Mouse (Mus musculus) hindbrain, embryonic 13.5 days (tissue): ENCODE measurements around the gene Ralb. TPM values are rescaled to one million over a fixed set of nuclear protein-coding genes. Genes with fewer than 3 reads are reported as not detected.

Source experiments
- ATAC-seq: fragments of 200-750 bp; cut with Nextera tagmentation; 2 replicates; pipeline ENCODE4 v1.8.0; 2017; ENCODE audit warnings: moderate TSS enrichment; ENCODE audit not compliant: low FRiP score
- H3K27ac ChIP-seq: fragments of 300-500 bp; sonication (generic); 2 replicates; pipeline ENCODE4 v1.5.1; 2015; ENCODE audit warnings: inconsistent platforms, mild to moderate bottlenecking, moderate library complexity
- H3K27me3 ChIP-seq: fragments of 300-500 bp; sonication (generic); 2 replicates; pipeline ENCODE4 v1.6.1; 2015; ENCODE audit warnings: mild to moderate bottlenecking, inconsistent platforms
- H3K36me3 ChIP-seq: fragments of 300-500 bp; sonication (generic); 2 replicates; pipeline ENCODE4 v1.6.1; 2015; ENCODE audit warnings: mild to moderate bottlenecking, inconsistent platforms
- H3K4me1 ChIP-seq: fragments of 300-500 bp; sonication (generic); replicated peaks from 2 replicates; pipeline ENCODE4 v1.6.1; 2015; ENCODE audit warnings: inconsistent platforms
- H3K4me2 ChIP-seq: fragments of 300-500 bp; sonication (generic); 2 replicates; pipeline ENCODE4 v1.6.1; 2015; ENCODE audit warnings: inconsistent platforms, mild to moderate bottlenecking, moderate library complexity
- H3K4me3 ChIP-seq: fragments of 300-500 bp; sonication (generic); 2 replicates; pipeline ENCODE4 v1.5.1; 2015; ENCODE audit warnings: mild to moderate bottlenecking, inconsistent platforms
- H3K9ac ChIP-seq: fragments of 300-500 bp; sonication (generic); 2 replicates; pipeline ENCODE4 v1.6.1; 2015; ENCODE audit warnings: mild to moderate bottlenecking, inconsistent platforms
- H3K9me3 ChIP-seq: fragments of 300-500 bp; sonication (generic); 2 replicates; pipeline ENCODE4 v1.6.1; 2016; ENCODE audit warnings: inconsistent platforms
- WGBS: fragments of 180-500 bp; shearing (Covaris S2); methylation state at CpG from one replicate; pipeline ENCODE4 v1.1.7; 2015; 5-methylcytosine and 5-hydroxymethylcytosine counted together
- polyA plus RNA-seq: library from polyadenylated mRNA; unstranded; fragments of >200 nt; fragmentation: Nextera tagmentation; extraction: Ambion mirVana; gene quantifications from 2 replicates; pipeline ENCODE4 v1.2.1, GENCODE M21; 2015

Ralb gene
- polyA plus RNA-seq, 1 experiment from 2014 or later, result 67.3 TPM

DNA sequence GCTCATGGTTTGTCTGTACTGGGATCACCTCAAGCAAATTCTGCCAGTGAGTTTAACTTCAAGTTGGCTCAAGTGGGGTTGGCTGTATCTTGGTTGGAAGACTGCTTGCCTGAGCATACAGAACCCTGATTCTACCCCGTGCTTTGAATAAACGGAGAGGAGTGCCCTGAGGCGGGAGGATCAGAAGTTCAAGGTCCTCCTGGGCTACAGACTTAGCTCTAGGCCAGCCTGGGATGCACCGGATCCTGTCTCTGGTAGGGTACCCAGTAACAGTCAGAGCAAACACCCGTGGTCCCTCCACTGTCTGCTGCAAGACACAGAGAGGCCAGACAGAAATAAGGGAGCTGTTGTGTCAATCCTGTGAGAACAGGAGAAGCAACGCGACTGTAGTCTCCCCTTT is 17.1 kb upstream of the Ralb start:
- Histone ChIP-seq H3K4me2 (no peak overlapping the region), H3K4me3 (no peak overlapping the region), H3K36me3 (no peaks in the 10 kb centered on the region; the same call in 1 of the 2 replicates), H3K9me3 (no peaks in the 10 kb centered on the region), H3K27ac (no peak overlapping the region), H3K9ac (no peak overlapping the region), H3K27me3 (no peaks in the 10 kb centered on the region), H3K4me1 (peaks cover 20% of the 10 kb centered on the region)
- WGBS, result 87% methylated on average over 7 of the region's 7 CpGs
- no peak for ATAC-seq

DNA sequence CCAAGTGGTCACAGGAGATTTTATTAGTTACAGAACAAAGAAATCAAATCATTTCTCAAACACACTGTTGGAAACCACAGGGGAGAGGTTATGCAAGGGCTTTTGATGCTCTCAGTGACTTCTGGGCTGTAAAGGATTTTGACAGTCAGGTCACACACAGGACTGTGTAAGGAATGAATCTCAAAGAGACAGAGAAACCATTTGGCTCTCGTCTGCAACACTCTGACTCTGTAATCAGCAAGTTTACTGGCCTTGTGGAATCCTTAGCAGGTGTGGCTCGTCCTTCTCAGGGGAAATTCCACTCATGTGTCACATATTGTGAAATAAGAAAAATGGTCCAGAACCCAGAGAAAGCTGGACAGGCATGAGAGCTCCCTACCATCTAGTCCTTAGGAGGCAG is 16.4 kb upstream of the Ralb start:
- no peak overlapping the region for H3K4me3 ChIP-seq
- 41% methylated on average over 2 of the region's 2 CpGs for WGBS
- peaks cover 15% of the 10 kb centered on the region for H3K4me1 ChIP-seq
- no peaks in the 10 kb centered on the region for H3K9me3 ChIP-seq
- H3K9ac ChIP-seq, result 0 out of 2 replicates have a peak overlapping the region, but pooled peaks have one; percentile 6
- no peak for ATAC-seq
- no peak overlapping the region for H3K27ac ChIP-seq
- no peak overlapping the region for H3K4me2 ChIP-seq
- no peaks in the 10 kb centered on the region for H3K27me3 ChIP-seq
- H3K36me3 ChIP-seq, result no peaks in the 10 kb centered on the region

DNA sequence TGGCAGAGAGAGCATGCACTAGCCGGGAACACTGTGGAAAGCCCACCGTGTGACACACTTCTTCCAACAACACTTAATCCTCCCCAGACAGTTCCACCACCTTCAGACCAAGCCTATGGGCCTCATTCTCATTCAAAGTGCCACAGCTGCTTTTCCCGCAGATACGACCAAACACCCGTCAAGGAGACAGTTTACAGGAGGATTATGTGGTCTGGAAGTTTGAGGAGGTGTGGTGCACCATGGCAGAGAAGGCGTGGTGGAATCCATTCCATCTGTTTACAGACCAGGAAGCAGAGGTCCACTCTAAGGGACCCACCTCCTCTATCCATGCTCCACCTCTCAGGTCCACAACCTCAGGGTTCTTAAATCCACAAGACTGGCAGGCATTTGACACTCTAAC is 14.7 kb upstream of the Ralb start:
- Histone ChIP-seq H3K9me3 (no peaks in the 10 kb centered on the region), H3K4me3 (no peak overlapping the region), H3K27me3 (no peaks in the 10 kb centered on the region), H3K27ac (no peak overlapping the region), H3K9ac (no peak overlapping the region), H3K4me1 (peaks cover 2% of the 10 kb centered on the region), H3K4me2 (no peak overlapping the region), H3K36me3 (no peaks in the 10 kb centered on the region)
- 89% methylated on average over 6 of the region's 6 CpGs for WGBS
- no peak for ATAC-seq

DNA sequence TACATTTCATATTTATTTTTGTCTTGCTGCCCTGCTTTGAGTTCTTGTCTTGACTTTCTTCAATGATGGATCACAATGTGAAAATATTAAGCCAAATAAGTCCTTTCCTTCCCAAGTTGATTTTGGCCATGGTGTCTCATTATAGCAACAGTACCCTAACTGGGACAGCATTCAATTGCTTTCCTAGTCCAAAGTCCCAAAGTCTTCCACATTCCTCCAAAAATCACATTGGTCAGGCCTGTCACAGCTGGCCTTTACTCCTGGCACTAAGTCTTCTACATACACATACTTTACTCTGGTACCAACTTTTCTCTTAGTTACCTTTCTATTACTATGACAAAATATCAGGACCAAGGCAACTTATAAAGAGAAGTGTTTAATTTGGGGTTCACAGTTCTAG is 14.2 kb upstream of the Ralb start:
- H3K9ac ChIP-seq, result no peak overlapping the region
- H3K4me2 ChIP-seq, result no peak overlapping the region
- no peak overlapping the region for H3K27ac ChIP-seq
- no peaks in the 10 kb centered on the region for H3K27me3 ChIP-seq
- no peaks in the 10 kb centered on the region; the same call in none of the 2 replicates for H3K4me1 ChIP-seq
- H3K4me3 ChIP-seq, result no peak overlapping the region
- H3K36me3 ChIP-seq, result no peaks in the 10 kb centered on the region
- no peak for ATAC-seq
- no peaks in the 10 kb centered on the region for H3K9me3 ChIP-seq

DNA sequence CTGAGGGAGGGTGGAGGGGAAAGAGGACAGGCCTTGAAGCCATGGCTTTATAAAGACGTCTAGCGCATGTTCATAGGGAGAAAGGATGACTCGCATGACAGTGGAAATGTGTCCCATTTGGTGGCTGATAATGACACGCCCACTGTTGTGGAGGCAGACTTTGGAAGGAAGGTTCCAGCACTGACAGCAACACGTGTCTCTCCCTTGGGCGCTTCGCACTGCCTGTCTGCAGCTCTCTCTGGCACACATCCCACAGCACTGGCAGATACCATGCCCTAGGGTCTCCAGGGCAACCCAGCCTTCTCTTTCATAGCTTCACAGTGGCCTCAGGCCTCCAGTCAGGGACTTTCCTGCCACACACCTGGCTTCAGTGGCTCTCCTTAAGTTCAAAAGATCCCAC is 13.5 kb upstream of the Ralb start:
- H3K9me3 ChIP-seq, result no peaks in the 10 kb centered on the region
- H3K36me3 ChIP-seq, result no peaks in the 10 kb centered on the region
- no peaks in the 10 kb centered on the region; the same call in none of the 2 replicates for H3K4me1 ChIP-seq
- no peak overlapping the region for H3K4me2 ChIP-seq
- H3K27me3 ChIP-seq, result no peaks in the 10 kb centered on the region
- ATAC-seq, result no peak
- H3K27ac ChIP-seq, result no peak overlapping the region
- no peak overlapping the region for H3K4me3 ChIP-seq
- H3K9ac ChIP-seq, result no peak overlapping the region
- 72% methylated on average over 7 of the region's 7 CpGs for WGBS

DNA sequence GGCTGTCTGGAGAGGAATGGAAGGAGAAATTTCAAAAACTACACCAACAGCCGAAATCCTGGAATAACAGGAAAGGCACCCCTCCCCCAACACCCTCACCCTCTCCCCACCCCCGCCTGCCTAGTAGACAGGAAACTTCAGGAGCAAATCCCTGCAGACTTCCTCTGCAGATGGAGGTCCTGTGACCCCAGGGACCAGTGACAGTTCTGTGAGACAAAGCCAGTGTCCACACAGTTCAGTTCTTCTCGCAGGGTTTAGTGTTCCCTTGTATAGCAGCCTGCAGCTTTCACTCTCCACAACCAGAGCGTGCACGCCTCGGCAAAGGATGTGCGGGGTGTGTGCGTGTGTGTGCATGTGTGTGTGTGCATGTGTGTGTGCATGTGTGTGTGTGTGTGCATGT is 6.3 kb upstream of the Ralb start:
- peaks cover 12% of the 10 kb centered on the region for H3K4me1 ChIP-seq
- no peak overlapping the region for H3K4me3 ChIP-seq
- peaks cover 21% of the 10 kb centered on the region; the same call in 1 of the 2 replicates for H3K27me3 ChIP-seq
- no peaks in the 10 kb centered on the region for H3K36me3 ChIP-seq
- no peak for ATAC-seq
- H3K27ac ChIP-seq, result no peak overlapping the region
- H3K9ac ChIP-seq, result no peak overlapping the region
- 75% methylated on average over 8 of the region's 8 CpGs for WGBS
- no peaks in the 10 kb centered on the region for H3K9me3 ChIP-seq
- H3K4me2 ChIP-seq, result no peak overlapping the region

DNA sequence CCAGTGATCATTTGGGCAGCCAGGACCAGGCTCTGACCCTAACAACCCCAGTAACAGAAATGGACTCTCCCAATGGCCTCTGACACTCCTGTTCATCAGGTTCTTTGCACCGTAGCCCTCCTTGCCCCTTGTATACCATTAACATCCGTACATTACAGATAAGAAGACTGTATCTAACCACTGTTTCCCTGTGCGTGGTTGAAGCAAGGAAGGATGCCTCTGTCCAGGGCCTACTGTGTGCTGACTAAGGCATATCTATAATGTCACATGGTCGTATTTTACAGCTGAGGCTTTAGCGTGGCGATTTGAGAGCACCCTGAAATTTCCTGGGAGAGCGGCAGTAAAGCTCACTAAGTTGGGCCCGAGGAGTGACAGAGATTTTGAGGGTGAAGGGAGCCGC is 5.8 kb upstream of the Ralb start:
- H3K27me3 ChIP-seq, result peaks cover 25% of the 10 kb centered on the region
- no peak overlapping the region for H3K27ac ChIP-seq
- H3K4me1 ChIP-seq, result peaks cover 15% of the 10 kb centered on the region

DNA sequence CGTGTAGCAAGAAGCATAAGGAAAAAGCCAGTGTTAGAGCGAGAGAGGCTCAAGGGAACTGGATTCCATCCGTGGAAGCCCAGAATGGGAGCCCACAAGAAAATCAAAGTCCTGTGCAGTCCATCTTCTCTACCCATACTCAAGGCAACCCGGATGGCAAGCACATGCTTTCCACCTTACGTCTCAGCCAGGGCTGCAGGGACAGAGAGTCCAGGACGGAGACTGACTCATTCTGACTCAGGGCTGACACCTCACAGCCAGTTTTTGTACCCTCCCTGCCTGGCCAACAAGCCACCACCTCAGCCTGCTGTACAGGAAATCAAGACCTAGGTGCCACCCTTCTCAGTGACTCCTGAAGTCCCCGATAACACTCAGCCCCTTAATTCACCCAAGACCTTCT is 4.9 kb upstream of the Ralb start:
- 88% methylated on average over 7 of the region's 7 CpGs for WGBS
- Histone ChIP-seq H3K4me3 (no peak overlapping the region), H3K4me1 (peaks cover 21% of the 10 kb centered on the region), H3K9ac (no peak overlapping the region), H3K27me3 (peaks cover 25% of the 10 kb centered on the region), H3K9me3 (no peaks in the 10 kb centered on the region), H3K27ac (no peak overlapping the region), H3K36me3 (no peaks in the 10 kb centered on the region), H3K4me2 (no peak overlapping the region)
- no peak for ATAC-seq

More for the DNA sequence above, 5.8 kb upstream of the Ralb start:
- Histone ChIP-seq H3K9me3 (no peaks in the 10 kb centered on the region), H3K36me3 (no peaks in the 10 kb centered on the region), H3K9ac (no peak overlapping the region), H3K4me3 (no peak overlapping the region), H3K4me2 (no peak overlapping the region)
- 69% methylated on average over 9 of the region's 9 CpGs for WGBS
- ATAC-seq, result no peak

DNA sequence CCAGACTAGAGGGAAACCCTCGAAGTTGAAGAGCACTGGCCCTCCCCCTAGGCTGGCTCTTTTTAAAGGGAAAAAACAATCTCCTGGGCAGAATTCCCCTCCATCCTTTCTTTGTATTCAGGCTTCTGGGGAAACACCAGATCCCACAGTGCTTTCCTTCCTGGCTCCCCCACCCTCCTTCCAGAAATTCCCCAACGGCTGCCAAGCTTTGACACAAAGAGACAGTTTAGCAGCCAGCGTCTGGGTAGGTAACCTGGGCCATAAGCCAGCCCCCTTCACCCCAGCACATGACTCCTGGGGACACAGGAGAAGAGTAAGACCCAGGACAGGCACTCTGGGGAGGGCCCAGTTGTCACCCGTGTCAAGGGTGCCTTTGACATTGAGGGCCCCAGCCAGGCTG is 4.0 kb upstream of the Ralb start:
- Histone ChIP-seq H3K27ac (peak overlapping the region; percentile 52; the same call in 1 of the 2 replicates), H3K4me1 (peaks cover 28% of the 10 kb centered on the region), H3K36me3 (no peaks in the 10 kb centered on the region), H3K9me3 (no peaks in the 10 kb centered on the region), H3K4me2 (no peak overlapping the region), H3K27me3 (peaks cover 25% of the 10 kb centered on the region), H3K4me3 (no peak overlapping the region), H3K9ac (no peak overlapping the region)
- ATAC-seq, result no peak
- WGBS, result 46% methylated on average over 4 of the region's 4 CpGs

DNA sequence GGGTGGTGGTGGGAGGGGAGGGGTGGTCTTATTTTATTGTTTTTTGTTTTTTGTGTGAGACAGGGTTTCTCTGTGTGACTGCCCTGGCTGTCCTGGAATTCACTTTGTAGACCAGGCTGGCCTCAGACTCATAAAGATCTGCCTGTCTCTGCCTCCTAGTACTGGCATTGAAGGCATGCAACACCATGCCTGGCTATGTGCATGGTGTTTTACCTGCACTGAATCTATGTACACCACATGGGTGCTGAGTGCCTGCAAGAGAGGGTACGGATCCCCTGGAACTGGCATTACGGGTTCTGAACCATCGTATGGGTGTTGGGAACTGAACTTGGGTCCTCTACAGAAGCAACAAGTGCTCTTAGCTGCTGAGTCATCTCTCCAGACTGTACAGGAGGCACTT is 1.4 kb upstream of the Ralb start:
- WGBS, result 91% methylated on average over 3 of the region's 3 CpGs
- H3K27me3 ChIP-seq, result peaks cover 25% of the 10 kb centered on the region
- H3K4me2 ChIP-seq, result no peak overlapping the region
- H3K4me1 ChIP-seq, result peaks cover 43% of the 10 kb centered on the region
- H3K36me3 ChIP-seq, result no peaks in the 10 kb centered on the region
- no peak overlapping the region for H3K9ac ChIP-seq
- H3K9me3 ChIP-seq, result no peaks in the 10 kb centered on the region
- ATAC-seq, result no peak
- H3K27ac ChIP-seq, result no peak overlapping the region
- H3K4me3 ChIP-seq, result no peak overlapping the region

DNA sequence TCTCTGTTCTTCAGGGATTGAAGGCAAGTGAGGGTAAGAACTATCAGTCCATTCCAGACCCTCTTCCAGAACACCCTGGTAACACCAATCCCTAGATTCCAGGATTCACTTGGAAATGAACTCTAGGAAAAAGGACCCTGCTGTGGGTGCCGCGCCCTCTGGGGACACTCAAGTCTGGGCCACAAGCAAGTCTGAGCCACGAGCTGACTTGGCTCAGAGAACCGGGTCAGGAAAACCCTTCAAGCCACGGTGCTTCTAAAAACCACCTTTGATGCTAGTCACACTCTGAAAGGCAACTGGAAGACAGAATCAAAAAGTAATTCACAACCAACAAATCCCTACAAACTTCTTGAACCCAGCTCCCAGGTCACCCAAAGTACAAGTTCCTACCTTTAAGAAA is 786 bp downstream of the Ralb start:
- Histone ChIP-seq H3K27ac (no peak overlapping the region), H3K9ac (peak overlapping the region; percentile 84), H3K4me1 (peaks cover 34% of the 10 kb centered on the region), H3K4me3 (peak overlapping the region; percentile 76), H3K9me3 (no peaks in the 10 kb centered on the region), H3K27me3 (peaks cover 22% of the 10 kb centered on the region), H3K4me2 (peak overlapping the region; percentile 86), H3K36me3 (peaks cover 3% of the 10 kb centered on the region; the same call in 1 of the 2 replicates)
- no peak for ATAC-seq
- WGBS, result 31% methylated on average over 5 of the region's 5 CpGs

DNA sequence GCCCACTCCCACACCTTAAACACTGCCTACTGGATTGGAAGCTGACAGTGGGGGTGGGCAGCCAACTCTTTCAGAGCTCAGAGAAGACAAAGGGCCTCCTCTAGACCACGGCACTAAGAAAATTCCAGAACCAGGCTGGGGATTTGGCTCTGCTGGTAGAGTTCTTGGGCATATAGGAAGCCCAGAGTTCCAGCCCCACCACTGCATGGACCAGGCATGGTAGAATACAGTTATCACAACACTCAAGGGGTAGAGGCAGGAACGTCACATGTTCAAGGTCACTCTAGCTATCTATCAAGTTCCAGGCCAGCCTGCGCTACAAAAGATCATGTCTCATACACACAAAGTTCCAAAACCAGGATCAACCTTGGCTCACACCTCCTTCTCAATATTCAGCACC is 1.4 kb downstream of the Ralb start:
- WGBS, result 79% methylated on average over 3 of the region's 3 CpGs
- H3K27ac ChIP-seq, result no peak overlapping the region
- peaks cover 31% of the 10 kb centered on the region for H3K4me1 ChIP-seq
- peak overlapping the region; percentile 86 for H3K4me2 ChIP-seq
- H3K4me3 ChIP-seq, result peak overlapping the region; percentile 76
- H3K9ac ChIP-seq, result peak overlapping the region; percentile 84
- no peaks in the 10 kb centered on the region for H3K9me3 ChIP-seq
- peaks cover 3% of the 10 kb centered on the region; the same call in 1 of the 2 replicates for H3K36me3 ChIP-seq
- peaks cover 20% of the 10 kb centered on the region for H3K27me3 ChIP-seq
- ATAC-seq, result no peak

DNA sequence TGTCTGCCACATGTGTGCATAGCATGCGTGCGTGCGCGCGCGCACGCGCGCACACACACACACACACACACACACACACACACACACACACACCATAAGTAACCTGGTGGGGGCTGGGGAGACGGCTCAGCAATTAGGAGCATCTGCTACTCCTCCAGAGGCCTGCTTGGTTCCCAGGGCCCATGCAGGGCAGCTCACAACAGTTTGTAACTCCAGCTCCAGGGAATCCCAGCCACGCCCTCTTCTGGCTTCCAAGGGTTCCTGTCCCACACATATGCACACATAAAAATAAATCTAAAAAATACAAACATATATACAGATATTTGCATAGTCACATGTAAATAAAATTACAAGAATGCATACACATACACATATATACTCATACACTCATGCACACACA is 1.9 kb downstream of the Ralb start:
- Histone ChIP-seq H3K4me2 (peak overlapping the region; percentile 86), H3K4me1 (peaks cover 31% of the 10 kb centered on the region), H3K9ac (no peak overlapping the region), H3K27me3 (peaks cover 20% of the 10 kb centered on the region), H3K9me3 (no peaks in the 10 kb centered on the region), H3K4me3 (peak overlapping the region; percentile 76), H3K27ac (no peak overlapping the region), H3K36me3 (peaks cover 3% of the 10 kb centered on the region; the same call in 1 of the 2 replicates)
- WGBS, result 90% methylated on average over 11 of the region's 11 CpGs
- ATAC-seq, result no peak
